Mouse (Mus musculus) 3T3-L1 (cell line): ENCODE data around the gene Faf2.

Experiments
- DNase-seq: peaks from one replicate; pipeline ENCODE4 v3.0.0-alpha.2; 2015; ENCODE audit warnings: low read depth, low spot score

The Faf2 gene

DNA sequence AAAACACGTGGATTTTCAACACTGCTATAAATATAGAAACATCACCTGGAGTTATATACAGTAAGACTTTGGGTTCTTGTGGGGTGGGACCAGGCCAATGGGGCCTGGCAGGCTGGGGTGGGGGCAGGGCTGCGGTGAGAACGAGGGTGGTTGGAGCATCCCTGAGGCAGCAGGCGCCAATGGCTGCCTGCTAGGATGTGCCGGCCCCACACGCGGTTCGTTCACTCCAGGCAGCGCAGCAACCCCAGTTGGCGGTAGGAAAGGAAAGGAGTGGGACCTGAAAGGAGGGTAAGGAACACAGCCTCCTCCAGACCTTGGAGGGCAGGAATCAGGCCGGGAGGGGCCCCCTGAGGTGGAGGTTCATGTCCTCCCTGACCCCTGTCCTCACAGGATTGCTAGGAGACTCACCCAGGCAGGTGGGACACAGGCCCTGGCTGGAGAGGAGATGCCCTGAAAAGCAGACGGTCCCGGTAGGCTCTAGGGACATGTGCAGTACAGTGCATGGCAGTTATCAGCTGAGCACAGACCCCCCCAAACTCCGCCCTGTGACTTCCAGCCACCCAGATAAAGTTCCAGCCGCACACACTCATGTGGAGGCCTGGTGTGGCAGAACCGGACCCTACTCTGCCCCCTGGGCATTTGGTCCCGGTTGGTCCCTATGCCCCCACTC, 58.7 kb downstream of the Faf2 start:
- no peak for DNase-seq

DNA sequence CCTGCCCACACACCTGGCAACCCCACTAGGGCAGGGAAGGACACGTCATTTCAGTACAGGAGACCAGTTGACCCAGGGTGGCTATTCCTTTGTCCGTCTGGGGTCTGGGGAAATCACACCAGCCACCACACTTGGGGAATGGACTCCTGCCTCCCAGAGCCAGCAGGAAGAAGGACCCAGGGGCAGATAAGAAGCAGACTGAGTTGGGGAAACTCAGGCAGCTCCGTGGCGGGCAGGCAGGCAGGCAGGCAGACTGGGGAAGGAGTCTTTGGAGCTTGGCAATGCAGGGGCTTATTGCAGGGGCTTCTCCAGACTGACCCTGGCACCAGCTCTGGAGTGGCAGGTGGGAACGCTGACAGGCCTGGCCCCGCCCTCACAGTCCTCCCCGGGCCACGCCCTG, 59.7 kb downstream of the Faf2 start:
- no peak for DNase-seq

DNA sequence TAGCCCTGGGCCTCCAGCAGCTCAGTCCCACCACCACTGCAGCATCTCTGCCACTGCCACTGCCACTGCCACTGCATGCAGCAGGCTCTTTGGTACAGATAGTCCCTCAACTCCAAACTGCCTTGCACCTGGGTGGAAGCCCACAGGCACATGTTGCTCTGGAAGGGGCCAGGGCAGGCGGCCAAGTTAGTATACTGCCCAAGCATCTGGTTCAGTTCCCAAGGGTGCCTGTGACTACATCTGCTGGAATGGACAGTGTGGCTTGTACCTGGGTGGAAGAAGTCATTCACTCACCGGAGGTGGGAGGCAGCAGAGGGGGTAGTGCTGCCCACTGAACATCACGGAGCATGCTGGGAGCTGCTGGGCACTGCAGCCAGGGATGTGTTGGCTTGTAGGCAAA, 61.7 kb downstream of the Faf2 start:
- DNase-seq = no peak

DNA sequence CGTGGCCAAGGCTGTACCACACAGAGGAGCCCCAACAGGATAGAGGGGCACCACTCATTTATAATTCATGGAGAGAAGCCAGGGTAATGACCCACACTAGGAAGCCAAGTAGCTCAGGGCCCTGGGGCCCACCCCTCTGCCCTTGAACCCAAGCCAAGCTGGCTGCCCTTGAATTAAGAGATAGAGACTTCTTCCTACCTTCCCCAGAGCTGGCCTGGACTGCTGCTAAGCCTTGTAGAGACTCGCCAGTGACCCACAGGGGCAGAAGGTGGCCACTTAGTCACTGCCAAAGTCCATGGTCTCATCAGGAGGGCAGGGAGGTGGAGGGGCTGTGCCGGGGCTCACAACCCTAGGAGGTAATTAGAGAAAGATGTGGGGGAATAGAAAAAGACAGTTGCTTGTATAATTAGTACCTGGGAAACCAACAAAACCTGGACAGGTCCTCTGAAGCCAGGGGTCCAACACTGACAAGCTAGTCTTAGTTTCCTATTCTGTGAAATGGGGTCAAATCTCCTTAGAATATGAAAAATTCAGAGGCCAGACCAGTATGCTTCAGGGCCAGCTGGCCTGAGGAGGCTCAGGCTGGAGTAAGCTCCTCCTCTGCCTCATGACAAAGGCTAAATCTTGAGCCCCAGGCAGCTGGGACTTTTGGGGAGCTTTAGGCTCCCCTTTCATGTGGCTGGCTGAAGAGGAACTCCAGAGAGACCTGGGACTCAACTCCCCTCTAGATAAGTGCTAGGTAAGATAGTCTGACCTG, 62.7 kb downstream of the Faf2 start:
- DNase-seq = no peak

DNA sequence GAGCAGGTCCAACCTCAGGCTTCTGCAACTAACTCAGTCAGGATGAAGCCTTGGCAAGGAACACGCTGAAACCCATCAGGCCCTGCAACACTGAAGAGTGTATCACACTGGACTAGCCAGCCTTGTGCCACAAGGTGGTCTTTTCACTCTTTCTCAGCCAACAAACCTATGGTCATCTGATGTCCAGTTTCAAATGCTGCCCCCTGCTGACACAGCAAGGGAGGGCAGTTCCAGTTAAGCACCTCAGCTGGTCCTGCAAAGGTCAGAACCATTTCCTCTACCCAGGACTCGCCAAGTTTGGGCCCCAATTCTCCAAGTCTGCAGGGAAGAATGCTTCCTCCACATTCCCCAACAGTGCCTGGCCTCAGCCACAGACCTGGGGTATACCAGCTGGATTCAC, 63.6 kb downstream of the Faf2 start:
- DNase-seq = peak; percentile 77

DNA sequence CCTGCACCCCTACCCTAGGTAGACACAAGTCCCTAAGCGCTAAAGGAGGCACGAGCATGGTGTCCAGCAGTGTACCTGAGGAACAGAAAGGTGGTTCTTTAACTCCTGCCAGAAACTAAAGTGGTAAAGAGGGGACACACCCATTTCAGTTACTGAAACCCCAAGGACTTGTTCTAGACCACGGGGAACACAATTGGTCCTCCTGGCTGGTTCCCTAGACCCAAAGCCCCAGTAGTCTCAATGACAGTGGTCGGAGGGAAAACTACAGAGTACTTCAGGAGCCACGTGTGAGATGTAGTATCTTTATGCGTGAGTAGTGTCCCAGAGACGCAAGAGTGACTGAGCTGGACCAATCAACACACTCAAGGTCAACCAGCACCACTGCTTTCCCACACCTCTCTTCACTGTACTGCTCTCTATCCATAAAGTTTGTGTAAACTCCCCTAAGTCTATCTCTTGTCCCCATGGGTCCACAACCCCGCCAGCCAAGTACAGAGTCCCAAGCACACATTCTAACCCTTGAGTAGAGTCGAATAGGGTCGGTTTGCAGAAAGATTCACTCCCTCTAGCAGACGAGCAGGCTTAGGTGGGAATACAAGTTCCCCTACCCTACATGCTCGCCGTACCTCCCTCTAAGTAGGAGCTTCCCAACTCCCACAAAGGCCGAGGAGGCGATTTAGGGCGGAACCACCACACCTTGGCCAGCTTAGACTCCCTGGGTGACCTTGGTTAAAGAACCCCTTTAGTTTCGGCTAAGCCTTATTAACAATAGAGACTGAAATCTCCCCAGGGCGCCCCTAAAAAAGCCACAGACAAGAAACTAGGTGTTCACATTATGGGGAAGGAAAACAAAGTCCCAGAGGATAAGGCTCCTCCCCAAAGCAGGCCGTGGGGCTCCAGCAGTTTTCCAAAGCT, 64.8 kb downstream of the Faf2 start:
- DNase-seq = peak; percentile 42

DNA sequence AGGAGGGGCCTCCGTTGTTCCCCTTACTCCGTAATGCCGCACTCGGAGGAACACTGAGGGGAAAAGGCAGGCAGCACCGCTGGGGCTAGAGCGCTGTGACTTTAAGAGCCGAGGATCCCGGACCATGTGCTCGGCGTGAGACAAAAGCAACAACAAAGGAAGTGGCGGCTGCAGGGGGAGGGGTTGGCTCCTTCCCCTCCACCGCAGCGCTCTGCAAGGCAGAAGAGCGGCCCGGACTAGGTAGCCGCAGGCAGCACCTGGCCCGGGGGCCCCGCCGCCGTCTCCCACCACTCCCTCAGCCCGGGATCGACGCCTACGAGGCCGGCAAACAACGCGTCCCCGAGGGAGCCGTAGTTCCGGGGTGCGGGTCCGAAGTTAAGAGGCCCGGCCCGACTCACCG, 65.5 kb downstream of the Faf2 start:
- peak; percentile 75 for DNase-seq

DNA sequence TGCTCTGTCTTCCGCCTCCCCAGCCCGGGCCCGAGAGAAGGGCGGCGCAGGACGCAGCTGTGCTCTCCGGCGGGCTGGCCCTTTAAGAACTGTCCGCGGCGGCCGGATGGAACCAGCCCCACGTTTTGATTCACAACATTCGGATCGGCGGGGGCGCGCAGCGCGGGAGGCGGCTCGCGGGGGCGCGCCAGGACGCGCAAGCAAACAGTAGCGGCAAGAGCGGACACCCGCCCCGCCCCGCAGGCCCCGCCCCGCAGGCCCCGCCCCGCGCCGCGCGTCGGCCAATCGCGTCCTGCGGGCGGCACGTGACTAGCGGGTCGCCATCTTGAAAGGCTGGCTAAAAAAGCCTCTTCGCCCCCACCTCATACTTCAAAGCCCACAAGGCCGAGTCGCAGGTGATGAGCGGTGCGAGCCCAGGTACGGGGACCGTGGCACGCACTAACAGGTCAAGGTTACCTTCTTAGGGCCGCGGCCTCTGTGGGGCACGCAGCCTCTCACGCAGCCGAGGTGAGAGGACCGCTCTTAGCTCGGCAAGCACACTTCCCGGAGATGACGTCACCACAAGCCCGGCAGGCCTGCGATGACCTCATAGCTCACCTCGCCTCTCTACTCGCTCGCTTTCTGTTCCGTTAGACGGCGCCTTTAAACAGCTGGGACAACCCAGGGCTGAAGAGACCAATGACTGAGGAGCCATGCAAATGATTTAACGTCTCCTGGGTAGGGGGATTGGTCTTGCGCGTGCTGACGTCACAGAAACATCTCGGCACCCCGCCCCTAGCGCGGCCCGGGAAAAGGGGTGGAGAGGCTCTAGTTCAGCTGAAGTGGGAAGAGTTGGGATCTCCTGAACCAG, 66.2 kb downstream of the Faf2 start:
- peak; percentile 96 for DNase-seq

DNA sequence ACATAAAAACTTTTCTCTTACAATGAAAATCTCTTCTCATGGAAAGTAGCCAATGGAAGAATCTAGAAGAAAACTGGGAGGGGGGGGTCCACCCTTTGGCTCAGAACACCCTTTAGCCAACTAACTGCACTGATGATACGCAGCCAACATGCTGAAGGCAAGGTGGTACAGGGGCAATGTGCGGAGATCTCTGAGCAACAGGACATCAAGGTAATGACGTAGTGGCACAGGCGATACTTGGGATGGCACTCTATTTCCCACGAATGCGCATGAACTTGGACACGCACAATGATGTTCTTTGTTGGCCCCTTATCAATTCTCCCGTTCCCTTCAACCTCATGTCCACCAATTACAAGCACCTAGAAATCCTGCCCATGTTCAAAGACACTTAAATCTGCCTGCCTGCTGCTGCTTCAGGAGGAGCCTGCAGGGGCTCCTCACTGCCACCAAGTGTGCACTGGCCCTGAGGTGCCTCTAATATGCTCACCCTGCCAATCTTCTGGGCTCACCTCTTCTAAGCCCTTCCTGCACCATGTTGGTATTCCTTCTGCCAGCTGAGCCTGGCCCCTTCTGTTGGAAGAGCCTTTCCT, 68.7 kb downstream of the Faf2 start:
- no peak for DNase-seq

DNA sequence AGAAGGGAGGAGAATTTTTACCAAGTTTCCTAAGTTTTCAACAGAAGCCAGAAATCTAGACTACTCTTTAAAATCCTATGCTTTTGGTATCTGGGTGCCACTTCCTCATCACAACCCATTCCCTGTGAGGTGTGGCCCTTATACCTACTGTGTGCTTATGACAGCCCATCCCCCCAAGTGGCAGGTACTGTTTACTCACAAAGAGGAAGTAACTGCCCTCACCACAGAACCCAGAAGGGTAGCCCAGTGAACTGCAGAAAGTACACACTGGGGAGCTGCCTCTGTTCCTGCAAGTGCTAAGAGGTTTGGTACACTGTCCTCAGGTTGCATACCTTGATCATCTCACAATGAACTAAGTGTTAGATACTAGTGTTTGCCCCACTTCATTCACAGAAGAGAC, 70.2 kb downstream of the Faf2 start:
- DNase-seq = no peak

DNA sequence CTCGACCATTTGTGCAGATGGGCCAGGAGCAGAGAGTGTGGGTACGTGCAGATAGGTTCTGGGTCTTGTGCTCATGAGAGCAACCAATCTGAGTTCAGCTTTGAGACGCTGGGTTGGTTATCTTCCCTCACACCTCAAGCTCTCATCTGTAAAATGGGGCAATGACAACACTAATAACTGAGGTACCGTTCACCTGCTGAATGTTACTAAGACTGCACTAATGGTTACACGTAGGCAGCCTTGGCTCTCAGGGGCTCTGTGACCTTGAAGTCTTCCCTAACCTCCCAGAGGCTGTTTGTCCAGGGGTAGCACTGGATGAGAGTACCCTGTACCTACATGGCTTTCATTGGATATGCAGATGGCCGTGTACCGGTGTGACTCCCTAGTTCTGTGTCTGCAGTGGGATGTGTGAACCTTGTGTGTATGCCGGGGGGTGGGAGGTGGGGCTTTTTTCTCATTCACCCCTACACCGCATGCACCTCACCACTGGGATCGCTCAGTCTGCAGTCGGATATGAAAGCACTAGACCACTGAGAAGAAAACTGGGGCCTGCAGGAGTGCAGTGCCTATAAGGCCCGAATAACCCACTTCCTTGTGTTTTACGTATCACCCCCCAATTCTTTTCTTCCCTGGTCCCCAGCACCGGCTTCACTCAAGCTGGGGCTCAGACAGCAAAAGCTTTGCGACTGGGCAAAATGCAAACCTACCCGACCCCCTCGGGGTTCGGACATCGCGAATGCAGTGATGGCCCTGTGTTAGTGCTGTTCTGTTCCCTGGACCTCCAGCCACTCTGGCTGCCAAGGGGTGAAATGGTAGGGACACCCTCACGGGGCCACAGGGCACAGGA, 71.3 kb downstream of the Faf2 start:
- DNase-seq = peak; percentile 27

DNA sequence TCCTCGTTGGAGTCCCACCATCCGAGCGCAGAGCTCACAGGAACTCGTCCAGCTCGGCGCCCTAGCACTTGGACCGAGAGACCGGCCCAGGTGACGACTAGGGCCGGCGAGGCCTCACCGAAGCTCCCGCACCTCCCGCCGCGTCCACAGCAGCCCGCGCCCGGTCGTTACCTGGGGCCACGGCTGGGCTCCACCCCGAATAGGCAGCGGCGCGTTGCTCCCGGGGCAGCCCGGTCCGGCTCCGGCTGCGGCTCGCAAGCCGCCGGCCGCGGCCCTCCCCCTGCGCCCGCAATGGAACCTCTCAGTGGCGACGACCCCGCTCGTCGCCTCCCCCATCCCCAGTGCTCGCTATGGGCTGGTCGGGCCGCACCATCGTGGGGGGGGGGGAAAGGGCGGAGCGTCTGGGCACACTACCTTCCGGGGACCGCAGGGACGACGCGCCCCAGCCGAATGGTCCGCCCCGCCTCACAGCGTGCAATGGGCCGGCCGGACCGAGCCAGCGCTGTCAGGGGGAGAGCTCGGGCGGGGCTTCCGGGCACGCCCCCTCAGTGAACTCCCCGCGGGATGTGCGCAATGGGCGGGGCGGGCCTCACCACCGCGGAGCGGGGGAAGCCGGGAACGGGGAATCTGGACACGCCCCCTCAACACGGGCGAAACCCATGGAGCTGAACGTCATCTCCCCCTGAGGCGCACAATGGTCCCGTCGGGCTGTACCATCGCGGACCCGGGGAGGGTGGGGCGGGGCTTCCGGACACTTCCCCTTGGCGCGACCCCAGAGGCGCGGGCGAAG, 72.2 kb downstream of the Faf2 start, which contains the start of gene Rnf44:
Rnf44 (minus strand) TSS at position 350 of the 790 bp plus-strand sequence.
- peak; percentile 96 for DNase-seq

DNA sequence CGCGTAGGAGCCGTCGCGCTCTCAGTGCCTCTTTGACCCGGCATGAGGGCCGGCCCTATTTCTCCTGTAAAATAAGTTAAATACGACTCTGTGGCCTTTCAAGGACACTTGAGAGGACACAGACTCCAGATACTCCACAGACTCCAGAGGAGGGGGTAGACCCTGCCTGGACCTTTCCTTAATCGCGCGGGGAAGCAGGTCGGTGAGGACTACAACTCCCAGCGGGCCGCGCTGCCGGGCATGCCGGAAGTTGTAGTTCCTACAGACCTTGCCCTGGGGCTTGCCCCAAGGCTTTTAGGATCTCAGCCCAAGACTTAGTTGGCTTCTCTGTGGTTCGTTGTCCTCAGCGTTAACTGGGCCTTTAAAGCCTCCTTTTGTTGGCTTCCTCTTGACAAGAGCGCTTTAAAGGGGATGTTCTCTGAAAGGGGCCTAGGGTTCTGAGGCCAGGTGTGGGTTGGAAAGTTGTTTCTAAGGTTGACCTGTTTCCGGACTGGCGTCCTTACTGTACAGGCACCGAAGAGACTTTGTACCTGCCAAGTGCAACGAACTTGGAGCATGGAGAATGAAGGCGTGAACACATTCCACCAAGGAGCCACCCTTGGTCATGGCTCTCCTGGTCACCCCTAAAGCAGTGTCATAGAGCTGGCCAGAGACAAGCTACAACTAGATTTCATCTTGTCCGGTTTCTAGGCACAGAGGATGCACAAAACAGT, 72.9 kb downstream of the Faf2 start:
- peak; percentile 86 for DNase-seq

DNA sequence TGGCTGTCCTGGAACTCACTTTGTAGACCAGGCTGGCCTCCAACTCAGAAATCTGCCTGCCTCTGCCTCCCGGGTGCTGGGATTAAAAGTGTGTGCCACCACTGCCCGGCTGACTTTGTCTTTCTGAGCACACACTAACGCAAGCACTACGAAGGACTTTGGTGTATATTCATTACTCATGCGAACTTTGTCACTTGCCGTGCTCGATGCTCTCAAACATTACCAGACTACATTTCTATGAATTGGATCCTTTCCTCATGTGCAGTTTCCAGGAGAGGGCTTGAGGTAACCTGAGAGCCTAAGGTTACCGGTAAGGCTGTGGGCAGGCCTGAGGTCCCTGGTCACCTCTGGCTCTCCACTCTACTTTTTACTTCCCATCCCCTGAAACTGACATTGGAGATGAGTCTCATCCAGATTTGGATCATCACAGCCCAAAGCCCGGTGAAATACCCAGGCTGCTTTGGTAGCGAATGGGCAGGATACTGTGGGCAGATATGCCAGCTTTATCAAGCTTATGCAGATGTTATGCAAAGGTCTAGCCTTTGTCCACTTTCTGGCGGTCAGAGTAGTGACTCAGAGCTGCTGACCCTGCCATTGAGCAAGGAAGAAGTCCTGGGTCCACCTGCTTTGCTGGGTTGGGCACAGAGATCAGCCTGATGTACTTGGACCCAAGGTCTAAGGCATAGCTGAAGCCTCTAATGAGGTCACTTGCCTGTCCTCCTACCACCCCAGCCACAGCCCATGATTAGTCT, 74.1 kb downstream of the Faf2 start:
- no peak for DNase-seq

DNA sequence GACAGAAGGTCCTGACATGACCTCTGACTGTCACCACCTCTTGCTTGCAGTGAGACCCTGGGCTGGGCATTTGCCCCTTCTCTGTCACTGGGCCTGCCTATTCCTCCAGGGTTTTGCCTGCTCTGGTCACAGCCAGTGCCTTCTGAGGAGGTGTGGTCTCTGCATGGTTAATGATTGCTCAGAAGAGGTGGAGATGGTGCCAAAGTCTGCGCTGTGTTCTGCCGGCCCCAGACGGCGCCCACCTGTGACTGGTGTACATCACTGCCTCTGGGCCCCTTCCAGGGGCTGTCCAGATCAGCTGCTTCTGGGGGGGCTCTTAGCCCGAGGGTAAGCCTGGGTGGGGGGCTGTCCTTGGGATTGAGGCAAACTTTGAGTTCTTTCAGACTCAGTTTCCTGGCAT, 79.7 kb downstream of the Faf2 start, which contains the start of gene Cdhr2:
Cdhr2 (plus strand) TSS at position 219 of the 400 bp plus-strand sequence.
- DNase-seq = no peak

DNA sequence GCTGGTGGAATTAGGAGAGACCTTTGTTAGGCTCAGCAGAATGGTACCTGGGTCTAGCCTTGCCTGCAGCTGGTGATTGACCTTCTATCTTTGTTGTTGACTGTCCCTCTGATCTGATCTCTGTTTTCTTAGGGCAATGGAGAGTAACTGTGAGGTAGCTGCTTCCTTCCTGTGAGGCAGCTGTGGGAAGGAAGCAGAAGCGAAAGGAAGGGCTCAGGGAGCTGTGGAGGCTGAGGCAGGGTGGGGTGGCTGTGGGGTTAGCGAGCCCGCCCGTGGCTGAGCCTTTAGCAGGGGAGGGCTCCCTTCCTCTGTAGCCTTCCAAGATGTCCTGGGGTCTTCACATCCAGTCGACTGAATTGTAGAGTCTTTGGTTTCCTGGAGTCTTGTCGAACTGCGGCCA, 80.9 kb downstream of the Faf2 start:
- no peak for DNase-seq

DNA sequence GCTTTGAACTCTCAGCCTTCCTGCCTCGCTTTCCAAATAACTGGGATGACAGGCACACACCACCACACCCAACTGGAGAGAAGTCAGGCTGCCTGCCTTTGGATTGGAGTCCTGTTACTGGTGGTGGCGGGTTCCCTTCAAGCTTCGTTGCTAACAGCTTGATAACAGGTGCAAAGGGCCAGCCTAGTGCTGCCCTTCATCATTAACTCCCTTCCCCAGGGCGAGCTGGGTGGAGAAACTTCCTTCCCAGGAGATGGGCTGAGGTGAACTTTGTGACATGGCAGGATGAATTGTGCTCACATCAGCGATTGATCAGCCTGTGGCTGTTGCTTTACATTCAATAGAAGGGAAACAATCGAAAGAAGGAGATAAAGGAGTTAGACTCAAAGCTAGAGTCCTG, 83.3 kb downstream of the Faf2 start:
- no peak for DNase-seq

DNA sequence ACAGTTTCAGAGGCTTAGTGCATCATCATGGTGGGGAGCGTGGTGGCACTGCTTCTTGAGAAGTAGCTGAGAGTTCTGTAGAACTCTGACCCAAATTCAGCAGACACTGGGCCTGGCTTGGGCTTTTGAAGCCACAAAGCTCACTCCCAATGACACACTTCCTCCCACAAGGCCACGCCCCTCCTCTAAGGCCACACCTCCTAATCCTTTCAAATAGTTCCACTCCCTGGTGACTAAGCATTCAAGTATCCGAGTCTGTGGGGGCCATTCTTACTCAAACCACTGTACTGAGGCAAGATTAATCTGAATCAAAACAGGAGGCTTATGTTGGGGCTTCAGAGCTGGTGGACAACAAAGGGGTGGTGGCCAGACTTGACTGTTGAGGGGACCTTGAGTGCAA, 89.3 kb downstream of the Faf2 start:
- DNase-seq = peak; percentile 55
